Mouse (Mus musculus) erythroblast, embryonic 14.5 days (primary cell): ENCODE data around the gene Eomes.

Source experiments
- GATA1 ChIP-seq: IDR thresholded peaks from 2 replicates; pipeline ENCODE4 v1.6.1; 2012; ENCODE audit warnings: low read length, inconsistent platforms, mixed read lengths
- TAL1 ChIP-seq: IDR thresholded peaks from 3 replicates; pipeline ENCODE4 v1.6.1; 2012; ENCODE audit warnings: low read length, inconsistent platforms, mixed read lengths

DNA sequence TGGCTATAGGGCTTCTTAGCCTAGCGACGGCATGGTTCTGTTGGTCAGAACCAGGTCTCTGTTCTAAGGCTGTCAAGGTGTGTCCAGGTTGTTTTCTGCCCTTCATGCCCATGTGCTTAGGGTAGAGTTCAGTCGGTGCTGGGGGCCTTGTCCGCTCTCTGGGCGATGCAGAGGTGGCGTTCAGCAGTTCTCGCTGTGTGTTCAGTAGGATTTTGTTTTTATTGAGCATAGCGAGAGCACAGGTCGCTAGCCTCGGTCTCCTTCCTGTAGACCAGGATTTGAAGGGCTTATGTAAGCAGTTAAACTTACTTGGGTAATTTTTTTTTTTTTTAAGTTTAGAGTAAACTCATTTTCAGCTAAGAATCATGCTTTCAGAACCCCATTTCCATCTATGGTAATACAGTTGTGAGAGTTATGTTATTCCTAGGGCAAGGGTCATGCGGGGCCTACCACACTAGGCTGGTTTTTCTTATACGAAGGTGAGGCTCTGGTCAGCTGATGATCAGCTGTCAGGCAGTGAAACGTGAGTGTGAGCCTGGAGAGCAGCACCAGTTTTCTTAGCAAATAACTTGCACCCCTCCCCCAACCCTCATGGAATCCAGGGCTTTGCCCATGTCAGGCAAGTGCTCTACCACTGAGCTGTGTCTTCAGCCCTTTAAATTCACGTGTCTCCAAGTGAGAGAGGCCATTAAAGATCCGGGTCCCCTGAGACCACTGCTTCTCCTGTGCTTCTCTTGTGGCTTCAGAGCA is 33.1 kb downstream of the Eomes start:
- TF ChIP-seq GATA1 (no peak), TAL1 (no peak)
